Mouse (Mus musculus): ENCODE measurements around the gene Ak8.

The Ak8 gene

DNA sequence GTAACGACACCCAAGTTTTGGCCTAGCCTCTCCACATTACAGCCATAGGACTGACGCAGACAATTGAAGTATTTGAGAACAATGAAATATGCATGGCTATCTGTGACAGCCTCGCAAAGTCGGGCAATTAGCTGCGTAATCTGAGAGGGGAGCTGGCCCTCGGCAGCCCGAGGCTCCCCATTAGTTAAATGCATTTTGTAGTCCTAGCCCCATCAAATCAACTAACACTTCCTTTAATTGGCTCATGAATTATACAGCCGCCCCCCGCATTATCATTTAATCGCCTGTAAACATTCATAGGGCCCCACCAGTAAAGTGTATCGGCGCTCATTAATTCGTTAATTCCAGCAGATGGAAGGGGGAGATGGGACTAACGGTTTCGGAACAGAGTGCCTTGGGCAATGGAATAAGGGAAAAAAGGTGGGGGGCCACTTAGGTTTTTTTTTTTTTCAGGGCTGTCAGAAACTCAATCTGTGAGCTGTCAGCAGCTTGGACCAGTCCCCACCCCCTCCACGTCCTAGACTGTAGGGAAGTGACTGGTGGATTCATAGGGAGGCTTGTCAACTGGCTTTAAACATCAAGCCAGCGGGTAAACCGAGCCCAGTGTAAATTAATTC, 97.6 kb downstream of the Ak8 start:
- DNase-seq: no peak

GRCm38 (mm10) chr2:28798390-28798789, 98.4 kb downstream of the Ak8 start:
- no peak for DNase-seq

GRCm38 (mm10) chr2:28799575-28799974, 99.6 kb downstream of the Ak8 start:
- no peak for DNase-seq

DNA sequence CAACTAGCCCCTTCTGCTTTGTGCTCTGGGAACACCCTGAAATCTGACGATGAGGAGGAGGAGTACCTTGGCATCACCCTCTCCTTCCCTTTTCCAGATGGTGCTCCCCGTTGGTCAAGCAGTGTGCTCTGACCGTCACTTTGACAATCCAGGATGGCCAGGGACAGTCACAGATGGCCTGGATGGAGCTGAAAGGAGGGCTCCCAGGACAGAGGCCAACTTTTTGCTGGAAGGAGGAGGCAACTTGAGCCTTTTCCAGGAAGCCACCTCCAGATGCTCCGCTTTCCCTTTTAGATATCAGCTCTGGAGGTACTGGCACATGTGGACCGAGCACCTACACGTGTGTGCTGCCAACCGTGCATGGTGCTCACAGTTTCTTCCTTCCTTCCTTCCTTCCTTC, 103.4 kb downstream of the Ak8 start:
- no peak for DNase-seq

DNA sequence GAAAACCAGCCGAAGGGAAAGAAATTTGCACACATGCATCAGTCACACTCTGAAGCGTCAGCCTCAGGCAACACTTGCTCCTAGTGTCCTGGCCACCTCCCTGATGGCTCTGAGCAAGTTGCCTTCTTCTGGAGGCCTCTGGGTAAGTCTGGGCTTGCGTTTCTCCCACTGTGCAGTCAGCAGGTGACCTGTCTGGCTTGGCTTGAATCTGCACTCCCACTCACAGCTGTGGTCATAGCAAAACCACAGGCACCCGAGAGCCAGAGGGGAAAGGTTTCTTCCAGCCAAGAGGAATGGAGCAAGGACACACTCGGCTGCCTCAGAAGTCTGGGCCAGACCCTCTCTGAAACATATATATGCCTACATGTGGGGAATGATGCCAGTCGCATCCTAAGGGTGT, 108.9 kb downstream of the Ak8 start:
- DNase-seq: no peak

GRCm38 (mm10) chr2:28810260-28811013, 110.5 kb downstream of the Ak8 start:
- DNase-seq: no peak

- no peak for DNase-seq
Measured at GRCm38 (mm10) chr2:28818866-28819265, 118.9 kb downstream of the Ak8 start.

DNA sequence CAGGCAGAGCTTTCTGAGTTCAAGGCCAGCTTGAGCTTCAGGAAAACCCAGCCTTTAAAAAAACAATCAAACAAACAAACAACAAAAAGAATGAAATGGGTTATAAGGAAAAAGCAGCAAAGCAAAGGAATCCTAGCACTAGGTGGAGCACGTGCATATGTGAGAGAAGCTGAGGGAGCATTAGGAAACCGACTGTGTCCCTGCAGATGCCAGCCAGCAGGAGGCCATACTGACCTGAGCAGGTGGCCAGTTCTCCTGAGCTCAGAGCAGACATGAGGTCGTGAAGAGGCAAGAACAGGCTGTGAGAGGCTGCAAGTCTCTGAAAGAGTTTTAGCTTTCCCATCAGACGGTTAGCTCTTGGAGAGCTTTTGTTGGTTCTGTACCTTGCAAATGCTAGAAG, 129.3 kb downstream of the Ak8 start:
- peak; percentile 21 for DNase-seq

DNA sequence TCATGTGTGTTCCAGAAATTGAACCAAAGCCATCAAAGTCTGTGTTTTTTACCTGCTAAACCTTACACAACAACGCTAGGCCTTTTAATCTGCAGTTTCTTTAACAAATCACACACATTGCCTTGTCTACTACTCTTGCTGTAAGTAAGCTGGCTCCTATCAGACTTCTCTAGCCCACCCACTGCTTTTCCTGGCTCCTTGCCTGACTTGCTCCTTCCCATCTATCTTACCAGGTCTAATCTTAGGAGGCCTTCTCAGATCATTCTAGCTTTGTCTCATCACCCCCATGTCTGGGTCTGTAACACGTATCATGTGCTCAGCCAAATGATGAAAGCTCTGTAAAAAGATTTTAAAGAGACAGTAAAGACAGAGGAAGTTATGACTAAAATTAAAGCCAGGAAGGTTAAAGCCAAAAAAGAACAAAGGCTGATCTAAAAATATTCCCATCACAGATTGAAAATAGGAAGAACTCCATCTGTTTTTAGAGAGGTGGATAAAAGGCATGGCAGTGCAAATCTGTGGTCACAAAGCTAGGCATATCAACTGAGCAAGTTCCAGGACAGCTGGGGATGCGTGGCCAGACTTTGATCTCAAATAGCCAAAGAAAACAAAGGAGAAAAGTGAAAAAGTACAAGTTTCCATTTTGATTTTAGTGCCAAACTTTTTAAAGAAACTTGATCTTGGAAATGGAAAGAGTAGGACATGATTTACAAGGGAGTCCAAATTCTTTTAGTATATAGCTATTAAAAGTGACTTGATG, 136.4 kb downstream of the Ak8 start:
- DNase-seq: no peak

GRCm38 (mm10) chr2:28839501-28840221, 139.7 kb downstream of the Ak8 start:
- DNase-seq: no peak

GRCm38 (mm10) chr2:28840222-28840951, 140.4 kb downstream of the Ak8 start, which contains the start of the genes Gtf3c4 and Ddx31:
TSS of gene Gtf3c4 (minus strand) at chr2:28840360.
TSS of gene Ddx31 (plus strand) at chr2:28840406.
- peak; percentile 96 for DNase-seq

DNA sequence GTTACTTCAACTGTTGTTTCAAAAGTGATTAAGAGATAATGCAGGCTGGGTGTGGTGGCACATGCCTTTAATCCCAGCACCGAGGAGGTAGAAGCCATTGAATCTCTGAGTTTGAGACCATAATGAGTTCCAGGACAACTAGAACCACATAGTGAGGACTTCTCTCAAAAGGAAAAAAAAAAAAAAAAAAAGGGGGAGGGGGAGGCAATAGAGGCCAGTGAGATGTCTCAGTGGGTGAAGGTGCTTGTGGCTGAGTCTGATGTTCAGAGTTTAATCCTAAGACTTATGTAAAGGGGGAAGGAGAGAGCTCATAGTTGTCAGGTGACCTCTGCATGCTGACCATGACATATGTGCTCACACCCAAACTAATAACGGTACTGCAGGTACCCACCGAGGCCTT, 142.1 kb downstream of the Ak8 start:
- DNase-seq: no peak

DNA sequence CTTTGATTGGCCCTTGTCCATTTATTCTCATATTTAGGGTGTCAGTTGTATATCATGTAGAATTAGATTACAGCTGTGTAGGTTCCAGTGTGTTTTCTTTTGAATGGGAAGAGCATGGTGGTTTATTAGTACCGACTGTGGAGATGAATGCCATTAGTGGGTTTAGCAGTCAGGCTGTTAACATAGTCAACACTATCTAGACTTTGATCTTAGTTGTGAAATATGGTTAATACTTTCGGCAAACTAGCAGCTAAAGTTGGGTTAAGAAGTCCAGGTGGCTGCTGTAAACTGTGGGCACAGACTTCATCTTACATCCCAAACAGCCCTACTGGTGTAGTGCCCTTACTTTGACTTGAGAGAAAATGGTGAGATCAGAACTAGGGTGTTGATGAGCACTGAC, 148.9 kb downstream of the Ak8 start:
- DNase-seq: no peak

- no peak for DNase-seq
Measured at GRCm38 (mm10) chr2:28852594-28852993, 152.6 kb downstream of the Ak8 start.

- DNase-seq: peak; percentile 13
Measured at GRCm38 (mm10) chr2:28855773-28856172, 155.8 kb downstream of the Ak8 start.

- DNase-seq: no peak
Measured at GRCm38 (mm10) chr2:28859303-28859702, 159.3 kb downstream of the Ak8 start.

GRCm38 (mm10) chr2:28860678-28861423, 160.9 kb downstream of the Ak8 start:
- no peak for DNase-seq

Data from lung, postnatal 14 days (tissue).